Mouse (Mus musculus): ENCODE results near the gene Scg5. TPM values are rescaled to one million over a fixed set of nuclear protein-coding genes. Genes with fewer than 3 reads are reported as not detected.

Scg5 gene
- polyA plus RNA-seq, 1 experiment: 0.14 TPM

- TF ChIP-seq TAL1 (IDR thresholded peaks at IDR 0.05; ENCODE audit: low read length): no peak
- no peak for TF ChIP-seq GATA1 (IDR thresholded peaks at IDR 0.05; ENCODE audit: low read length)
These were observed 11.0 kb downstream of the Scg5 start for GRCm38 (mm10) chr2:113817681-113818606.

GRCm38 (mm10) chr2:113807640-113808039, 21.3 kb downstream of the Scg5 start:
- no peaks in the 10 kb centered on the region for H3K27me3 ChIP-seq (ENCODE audit: control insufficient read depth)
- no peak overlapping the region for H3K4me3 ChIP-seq (replicated peaks)
- H3K36me3 ChIP-seq (ENCODE audit: control insufficient read depth): no peaks in the 10 kb centered on the region
- no peaks in the 10 kb centered on the region for H3K9me3 ChIP-seq (ENCODE audit: control insufficient read depth, low read length)
- TF ChIP-seq GATA1 (IDR thresholded peaks at IDR 0.05; ENCODE audit: low read length) (no peak), TAL1 (IDR thresholded peaks at IDR 0.05; ENCODE audit: low read length) (no peak)
- no peaks in the 10 kb centered on the region for H3K4me1 ChIP-seq (ENCODE audit: control insufficient read depth)

More at GRCm38 (mm10) chr2:113817681-113818606, 11.0 kb downstream of the Scg5 start:
- Histone ChIP-seq H3K4me3 (replicated peaks) (no peak overlapping the region), H3K9me3 (ENCODE audit: control insufficient read depth, low read length) (no peaks in the 10 kb centered on the region), H3K4me1 (ENCODE audit: control insufficient read depth) (no peaks in the 10 kb centered on the region), H3K36me3 (ENCODE audit: control insufficient read depth) (peaks cover 9% of the 10 kb centered on the region), H3K27me3 (ENCODE audit: control insufficient read depth) (no peaks in the 10 kb centered on the region)

GRCm38 (mm10) chr2:113806851-113807577, 21.9 kb downstream of the Scg5 start:
- Histone ChIP-seq H3K27me3 (ENCODE audit: control insufficient read depth) (no peaks in the 10 kb centered on the region), H3K4me3 (replicated peaks) (no peak overlapping the region), H3K4me1 (ENCODE audit: control insufficient read depth) (no peaks in the 10 kb centered on the region), H3K36me3 (ENCODE audit: control insufficient read depth) (no peaks in the 10 kb centered on the region), H3K9me3 (ENCODE audit: control insufficient read depth, low read length) (no peaks in the 10 kb centered on the region)
- TF ChIP-seq TAL1 (IDR thresholded peaks at IDR 0.05; ENCODE audit: low read length) (no peak), GATA1 (IDR thresholded peaks at IDR 0.05; ENCODE audit: low read length) (no peak)

GRCm38 (mm10) chr2:113805765-113806164, 23.2 kb downstream of the Scg5 start:
- Histone ChIP-seq H3K36me3 (ENCODE audit: control insufficient read depth) (no peaks in the 10 kb centered on the region), H3K4me1 (ENCODE audit: control insufficient read depth) (no peaks in the 10 kb centered on the region), H3K9me3 (ENCODE audit: control insufficient read depth, low read length) (no peaks in the 10 kb centered on the region), H3K27me3 (ENCODE audit: control insufficient read depth) (no peaks in the 10 kb centered on the region), H3K4me3 (replicated peaks) (no peak overlapping the region)
- TF ChIP-seq GATA1 (IDR thresholded peaks at IDR 0.05; ENCODE audit: low read length) (no peak), TAL1 (IDR thresholded peaks at IDR 0.05; ENCODE audit: low read length) (no peak)

- no peaks in the 10 kb centered on the region for H3K9me3 ChIP-seq (ENCODE audit: control insufficient read depth, low read length)
- H3K4me3 ChIP-seq (replicated peaks): no peak overlapping the region
- H3K4me1 ChIP-seq (ENCODE audit: control insufficient read depth): no peaks in the 10 kb centered on the region
- no peaks in the 10 kb centered on the region for H3K27me3 ChIP-seq (ENCODE audit: control insufficient read depth)
- TF ChIP-seq TAL1 (IDR thresholded peaks at IDR 0.05; ENCODE audit: low read length): no peak
- TF ChIP-seq GATA1 (IDR thresholded peaks at IDR 0.05; ENCODE audit: low read length): no peak
- no peaks in the 10 kb centered on the region for H3K36me3 ChIP-seq (ENCODE audit: control insufficient read depth)
These were observed 25.2 kb downstream of the Scg5 start for GRCm38 (mm10) chr2:113803753-113804152.

- no peaks in the 10 kb centered on the region for H3K27me3 ChIP-seq (ENCODE audit: control insufficient read depth)
- H3K4me3 ChIP-seq (replicated peaks): no peak overlapping the region
- no peak for TF ChIP-seq GATA1 (IDR thresholded peaks at IDR 0.05; ENCODE audit: low read length)
- no peak for TF ChIP-seq TAL1 (IDR thresholded peaks at IDR 0.05; ENCODE audit: low read length)
- no peaks in the 10 kb centered on the region for H3K4me1 ChIP-seq (ENCODE audit: control insufficient read depth)
- no peaks in the 10 kb centered on the region for H3K9me3 ChIP-seq (ENCODE audit: control insufficient read depth, low read length)
- no peaks in the 10 kb centered on the region for H3K36me3 ChIP-seq (ENCODE audit: control insufficient read depth)
These were observed 28.1 kb downstream of the Scg5 start for GRCm38 (mm10) chr2:113800846-113801245.

GRCm38 (mm10) chr2:113798605-113799004, 30.3 kb downstream of the Scg5 start:
- Histone ChIP-seq H3K9me3 (ENCODE audit: control insufficient read depth, low read length) (no peaks in the 10 kb centered on the region), H3K27me3 (ENCODE audit: control insufficient read depth) (no peaks in the 10 kb centered on the region), H3K4me3 (replicated peaks) (no peak overlapping the region), H3K36me3 (ENCODE audit: control insufficient read depth) (no peaks in the 10 kb centered on the region), H3K4me1 (ENCODE audit: control insufficient read depth) (no peaks in the 10 kb centered on the region)
- TF ChIP-seq TAL1 (IDR thresholded peaks at IDR 0.05; ENCODE audit: low read length) (no peak), GATA1 (IDR thresholded peaks at IDR 0.05; ENCODE audit: low read length) (no peak)

- no peaks in the 10 kb centered on the region for H3K36me3 ChIP-seq (ENCODE audit: control insufficient read depth)
- TF ChIP-seq TAL1 (IDR thresholded peaks at IDR 0.05; ENCODE audit: low read length) (no peak), GATA1 (IDR thresholded peaks at IDR 0.05; ENCODE audit: low read length) (no peak)
- H3K9me3 ChIP-seq (ENCODE audit: control insufficient read depth, low read length): no peaks in the 10 kb centered on the region
- H3K4me3 ChIP-seq (replicated peaks): no peak overlapping the region
- H3K27me3 ChIP-seq (ENCODE audit: control insufficient read depth): no peaks in the 10 kb centered on the region
- no peaks in the 10 kb centered on the region for H3K4me1 ChIP-seq (ENCODE audit: control insufficient read depth)
These were observed 33.7 kb downstream of the Scg5 start for GRCm38 (mm10) chr2:113795186-113795585.

GRCm38 (mm10) chr2:113793521-113793920, 35.4 kb downstream of the Scg5 start:
- Histone ChIP-seq H3K4me1 (ENCODE audit: control insufficient read depth) (no peaks in the 10 kb centered on the region), H3K27me3 (ENCODE audit: control insufficient read depth) (no peaks in the 10 kb centered on the region), H3K36me3 (ENCODE audit: control insufficient read depth) (no peaks in the 10 kb centered on the region), H3K4me3 (replicated peaks) (no peak overlapping the region), H3K9me3 (ENCODE audit: control insufficient read depth, low read length) (no peaks in the 10 kb centered on the region)
- TF ChIP-seq TAL1 (IDR thresholded peaks at IDR 0.05; ENCODE audit: low read length): no peak
